Mouse (Mus musculus): ENCODE measurements at regions not wholly inside any gene's neighbourhood (a gene's known extent, or its start where the extent isn't known, plus 50 kb on each side); places are given as distances from the start of the nearest gene placed in this dataset.

DNA sequence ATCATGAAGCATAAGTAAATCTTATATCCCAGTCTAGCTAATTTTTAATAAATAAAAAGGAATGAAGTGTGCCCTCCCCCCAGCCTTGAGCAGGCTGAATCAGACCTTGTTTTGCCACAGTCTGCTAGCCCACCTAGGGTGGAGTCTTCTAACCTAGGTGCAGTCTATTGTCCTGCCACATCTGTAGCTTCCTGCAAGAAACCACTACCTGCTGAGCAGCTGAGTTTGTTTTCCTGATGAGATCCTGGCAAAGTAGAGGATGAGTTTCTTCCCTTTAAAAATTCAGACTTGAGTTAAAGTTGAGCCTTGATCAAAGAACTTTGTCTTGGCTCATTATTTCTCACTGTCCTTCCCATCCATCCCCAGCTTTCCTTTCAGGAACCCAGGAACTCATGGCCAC is 105.9 kb downstream of the B3gnt5 start:
- TF ChIP-seq CHD2 (IDR thresholded peaks at IDR 0.05; ENCODE audit: low read depth, low read length): no peak
- TF ChIP-seq ZC3H11A (IDR thresholded peaks at IDR 0.05; ENCODE audit: borderline replicate concordance, low read depth, low read length): no peak
- TF ChIP-seq ZNF384 (IDR thresholded peaks at IDR 0.05; ENCODE audit: low read depth, low read length): no peak
- TF ChIP-seq MAFK (IDR thresholded peaks at IDR 0.05; ENCODE audit: insufficient read depth, low read depth, low read length): no peak
- no peak for TF ChIP-seq HCFC1 (IDR thresholded peaks at IDR 0.05; ENCODE audit: borderline replicate concordance, insufficient read depth, low read length)
